ENCODE assay signal across 12 mouse cellular contexts in genomic region chr17:81402636-81403035, GRCm38 (mm10). TPM values are rescaled to one million over a fixed set of nuclear protein-coding genes. Genes with fewer than 3 reads are reported as not detected.
A peak's percentile ranks its signal among the peaks of the same experiment; 100 is the strongest.
DNase-seq lines count a peak whose midpoint lies in the region; ATAC-seq lines count a peak whose summit lies in the region.
"Had no signal": no experiment of that assay in that cellular context is flagged by ENCODE, and none has a peak within 500 bp of the region (broad histone marks: within the 10 kb centered on the region; RNA-seq: fewer than 3 reads in every experiment).

No protein-coding gene starts in this region.

- peak; percentile 84 for ATAC-seq in forebrain, embryonic 15.5 days (replicated peaks)
- no peak for ATAC-seq in liver, embryonic 12.5 days

- peaks cover 2% of the 10 kb centered on the region for H3K36me3 ChIP-seq in forebrain, embryonic 15.5 days
- H3K36me3 ChIP-seq in forebrain, embryonic 10.5 days (replicated peaks), result no peaks in the 10 kb centered on the region
- H3K36me3 ChIP-seq in liver, embryonic 12.5 days, result no peaks in the 10 kb centered on the region

- H3K4me3 ChIP-seq in forebrain, embryonic 15.5 days, result no peak overlapping the region
- H3K4me3 ChIP-seq in forebrain, embryonic 10.5 days, result no peak overlapping the region
- no peak overlapping the region for H3K4me3 ChIP-seq in liver, embryonic 12.5 days

- H3K4me2 ChIP-seq in forebrain, embryonic 15.5 days (replicated peaks), result no peak overlapping the region
- H3K4me2 ChIP-seq in liver, embryonic 12.5 days, result no peak overlapping the region

- H3K9me3 ChIP-seq in forebrain, embryonic 15.5 days, result no peaks in the 10 kb centered on the region
- no peaks in the 10 kb centered on the region for H3K9me3 ChIP-seq in forebrain, embryonic 10.5 days
- H3K9me3 ChIP-seq in liver, embryonic 12.5 days (replicated peaks), result no peaks in the 10 kb centered on the region

- no peak for DNase-seq in forebrain, embryonic 10.5 days (ENCODE audit: extremely low spot score, low spot score)
- DNase-seq in MN1 (ENCODE audit: low spot score), result peak; percentile 87
- DNase-seq in cerebellum, postnatal 36 days, result peak; percentile 55 to 61
- DNase-seq in layer of hippocampus, adult 11-12 months (ENCODE audit: low spot score), result peak; percentile 77
- peak; percentile 44 for DNase-seq in ovary, postnatal 14 days (ENCODE audit: low spot score)
- no peak for DNase-seq in embryo, embryonic 11 days

- H3K9ac ChIP-seq in forebrain, embryonic 15.5 days (replicated peaks), result no peak overlapping the region
- H3K9ac ChIP-seq in liver, embryonic 12.5 days, result no peak overlapping the region

- 31% methylated on average over 2 of the region's 2 CpGs for WGBS in forebrain, embryonic 15.5 days
- 83% methylated on average over 2 of the region's 2 CpGs for WGBS in forebrain, embryonic 10.5 days
- WGBS in liver, embryonic 12.5 days (ENCODE audit: insufficient replicate concordance), result 38% methylated on average over 2 of the region's 2 CpGs

- peak overlapping the region; percentile 68 for H3K27ac ChIP-seq in forebrain, embryonic 15.5 days (replicated peaks)
- no peak overlapping the region for H3K27ac ChIP-seq in forebrain, embryonic 10.5 days
- H3K27ac ChIP-seq in liver, embryonic 12.5 days, result no peak overlapping the region

- H3K27me3 ChIP-seq in forebrain, embryonic 15.5 days, result no peaks in the 10 kb centered on the region
- no peaks in the 10 kb centered on the region for H3K27me3 ChIP-seq in forebrain, embryonic 10.5 days (ENCODE audit: poor library complexity, severe bottlenecking)
- no peaks in the 10 kb centered on the region for H3K27me3 ChIP-seq in liver, embryonic 12.5 days (replicated peaks)
- H3K27me3 ChIP-seq: CH12.LX had no signal

- H3K4me1 ChIP-seq in forebrain, embryonic 15.5 days, result peaks cover 36% of the 10 kb centered on the region
- peaks cover 15% of the 10 kb centered on the region; the same call in 1 of the 2 replicates for H3K4me1 ChIP-seq in forebrain, embryonic 10.5 days
- no peaks in the 10 kb centered on the region for H3K4me1 ChIP-seq in liver, embryonic 12.5 days

RNA-seq across cellular contexts. Expression of gene Gm11096, which starts 38.9 kb away (rescaled TPM):
- not detected in 2 replicates for polyA plus RNA-seq in forebrain, embryonic 15.5 days (2015; fragmentation: Nextera tagmentation; extraction: Ambion mirVana)
- not detected in 2 replicates for polyA plus RNA-seq in forebrain, embryonic 10.5 days (2016; fragmentation: Nextera tagmentation; extraction: Ambion mirVana)
- not detected in 2 replicates for polyA plus RNA-seq in liver, embryonic 12.5 days (2016; fragmentation: Nextera tagmentation; extraction: Ambion mirVana)
- polyA plus RNA-seq: cortical plate, adult 2 months; limb, embryonic 11.5 days; spleen, adult 2 months had no signal

Comparison
In these comparisons a context has a peak if more than half of its experiments do, and no peak if none do; other contexts are left out.
1. DNase-seq: peak in MN1 (single experiment), cerebellum, postnatal 36 days (2 of 2), layer of hippocampus, adult 11-12 months (single experiment) and ovary, postnatal 14 days (single experiment); none in forebrain, embryonic 10.5 days (single experiment) and embryo, embryonic 11 days (single experiment).